Mouse (Mus musculus) bone marrow, adult 2 months (tissue): ENCODE results near the gene Ing5.

Experiments used
- CTCF ChIP-seq: fragments of 200-500 bp; IDR thresholded peaks from 2 replicates; pipeline ENCODE4 v1.5.1; 2011; ENCODE audit warnings: low read length, control low read depth; ENCODE audit not compliant: control insufficient read depth, insufficient read depth
- POLR2A ChIP-seq: fragments of 200-500 bp; IDR thresholded peaks from 2 replicates; pipeline ENCODE4 v1.6.1; 2011; ENCODE audit warnings: low read depth, mild to moderate bottlenecking, control low read depth, low read length, borderline replicate concordance; ENCODE audit not compliant: control insufficient read depth

- TF ChIP-seq CTCF (no peak), POLR2A (no peak)
These were observed 14.2 kb downstream of the Ing5 start for GRCm38 (mm10) chr1:93817823-93818532.
